Mouse (Mus musculus) heart, adult 11 months (tissue): ENCODE measurements at regions not wholly inside any gene's neighbourhood (a gene's known extent, or its start where the extent isn't known, plus 50 kb on each side); places are given as distances from the start of the nearest gene placed in this dataset.
"Not testable (repeated sequence)": the region's sequence is repeated elsewhere in the genome, so short reads cannot be mapped to it uniquely, and the experiment has no call there.

Experiments used
- DNase-seq: peaks from one replicate; pipeline ENCODE4 v3.0.0; 2022

DNA sequence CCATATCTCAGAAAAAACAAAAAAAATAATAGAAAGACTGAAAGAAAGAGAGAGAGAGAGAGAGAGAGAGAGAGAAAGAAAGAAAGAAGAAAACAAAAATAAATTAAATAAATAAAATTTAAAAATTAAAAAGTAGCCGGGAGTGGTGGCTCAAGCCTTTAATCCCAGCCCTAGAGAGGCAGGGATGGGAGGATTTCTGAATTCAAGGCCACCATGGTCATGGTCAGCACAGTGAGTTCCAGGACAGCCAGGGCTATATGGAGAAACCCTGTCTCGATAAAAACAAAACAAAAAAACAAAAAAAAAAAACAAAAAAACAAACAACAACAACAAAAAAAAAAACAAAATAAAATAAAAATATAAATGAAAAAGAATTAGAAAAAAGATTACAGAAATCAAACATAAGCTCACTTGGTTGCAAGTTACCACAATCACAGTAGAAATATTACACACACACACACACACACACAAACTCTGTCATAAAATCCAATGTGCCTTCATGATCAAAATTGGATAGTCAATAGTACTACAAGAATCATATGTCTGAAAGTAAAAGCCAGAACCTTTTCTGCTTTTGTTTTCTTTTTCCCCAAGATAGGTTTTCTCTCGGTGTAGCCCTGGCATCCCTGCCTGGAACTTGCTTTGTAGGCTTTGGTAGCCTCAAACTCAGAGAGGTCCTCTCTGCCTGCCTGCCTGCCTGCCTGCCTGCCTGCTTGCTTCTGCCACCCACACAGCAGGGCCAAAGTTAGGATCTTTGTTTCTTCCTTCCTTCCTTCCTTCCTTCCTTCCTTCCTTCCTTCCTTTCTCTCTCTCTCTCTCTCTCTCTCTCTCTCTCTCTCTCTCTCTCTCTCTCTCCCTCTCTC, 476.1 kb upstream of the Olfr161 start:
- DNase-seq: peak; percentile 95

DNA sequence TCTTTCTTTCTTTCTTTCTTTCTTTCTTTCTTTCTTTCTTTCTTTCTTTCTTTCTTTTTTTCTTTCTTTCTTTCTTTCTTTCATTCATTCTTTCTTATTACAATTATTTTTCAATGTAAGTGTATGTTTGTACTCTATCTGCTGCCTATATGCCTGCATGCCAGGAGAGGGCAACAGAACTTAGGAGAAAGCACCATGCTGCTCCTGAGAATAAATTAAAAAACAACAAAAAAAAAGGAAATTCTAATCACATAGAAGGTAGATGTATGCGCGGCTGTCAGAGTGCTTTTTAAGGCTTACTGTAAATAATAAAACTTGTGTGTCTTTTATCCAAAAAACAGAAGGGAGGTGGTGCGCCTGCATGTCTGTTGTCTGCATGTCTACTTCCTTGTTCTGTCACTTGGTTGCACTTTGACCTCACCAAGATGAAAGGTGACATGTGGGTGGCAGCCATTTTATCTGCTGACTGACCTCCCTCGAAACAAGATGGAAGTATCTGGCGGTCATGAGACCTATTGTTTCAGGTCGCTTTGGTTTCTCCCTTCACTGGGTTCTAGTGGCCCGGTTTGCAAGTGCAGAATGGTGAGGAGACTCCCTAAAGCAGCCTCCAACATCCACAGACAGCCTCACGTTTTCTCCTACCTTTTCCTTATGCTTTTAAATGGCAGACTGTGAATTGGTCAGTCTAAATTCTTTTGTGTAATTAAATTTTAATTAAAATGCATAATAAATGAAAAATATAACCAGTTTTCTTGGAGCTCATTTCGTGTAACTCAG, 475.3 kb upstream of the Olfr161 start:
- DNase-seq: peak; percentile 92

DNA sequence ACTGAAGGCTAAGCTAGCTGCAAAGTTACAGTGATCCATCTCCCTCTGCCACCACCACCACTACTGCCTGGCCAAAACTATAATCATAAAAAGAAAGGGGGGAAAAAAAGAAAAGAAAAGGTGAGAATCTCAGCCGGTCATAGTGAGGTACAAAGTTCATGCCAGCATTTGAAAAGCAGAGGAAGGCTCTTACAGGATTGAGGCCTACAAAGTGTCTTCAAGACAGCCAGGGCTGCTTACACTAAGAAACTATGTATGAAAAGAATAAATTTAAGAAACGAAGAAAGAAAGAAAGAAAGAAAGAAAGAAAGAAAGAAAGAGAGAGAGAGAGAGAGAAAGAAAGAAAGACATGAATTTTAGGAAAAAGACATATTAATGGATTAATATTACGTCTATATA, 474.7 kb upstream of the Olfr161 start:
- peak; percentile 96 for DNase-seq

DNA sequence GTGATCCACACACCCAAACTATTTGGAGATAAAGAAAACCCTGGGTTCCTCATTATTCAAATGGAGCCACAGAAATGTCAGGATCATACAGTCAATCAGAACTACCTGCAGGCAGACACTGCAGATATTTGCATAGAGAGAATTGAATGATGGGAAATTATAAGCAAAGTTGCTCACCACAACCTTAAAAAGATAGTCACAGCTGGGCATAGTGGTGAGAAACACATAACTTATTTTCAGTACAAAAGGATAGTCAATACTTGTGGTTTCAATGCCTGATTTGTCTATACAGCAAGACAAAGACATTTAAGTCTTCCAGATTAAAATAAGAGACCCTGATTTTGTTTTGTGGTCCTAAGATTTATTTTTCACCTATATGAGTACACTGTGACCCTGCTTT, 469.6 kb upstream of the Olfr161 start:
- not testable (repeated sequence) for DNase-seq

DNA sequence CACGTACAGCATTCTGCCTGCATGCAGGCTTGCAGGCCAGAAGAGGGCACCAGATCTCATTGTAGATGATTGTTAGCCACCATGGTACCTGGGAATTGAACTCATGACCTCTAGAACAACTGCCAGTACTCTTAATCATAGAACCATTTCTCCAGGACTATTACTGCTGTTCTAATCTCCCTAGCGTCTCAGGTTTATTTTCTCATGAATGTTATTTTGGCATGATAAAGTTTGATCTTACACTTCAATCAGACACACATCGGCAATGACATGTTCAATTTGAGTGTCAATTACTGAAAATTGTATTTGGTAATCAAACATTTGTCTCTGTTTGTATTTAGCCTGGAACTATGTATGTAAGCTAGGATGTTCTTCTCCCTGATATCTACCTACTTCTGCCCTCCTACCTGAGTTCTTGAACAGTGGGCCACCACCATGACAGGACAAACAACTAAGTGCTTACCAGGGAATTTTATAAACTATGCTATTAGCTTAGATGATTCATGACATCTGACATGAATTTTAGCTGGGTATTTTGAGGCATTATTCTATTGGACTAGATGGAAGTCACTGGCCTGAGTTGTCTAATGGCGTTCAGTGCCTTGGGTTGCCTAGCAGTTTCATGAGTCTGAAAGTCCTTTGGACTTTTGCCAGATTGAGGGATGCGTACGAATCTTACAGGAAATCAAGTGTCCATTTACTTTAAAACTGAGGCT, 468.5 kb upstream of the Olfr161 start:
- DNase-seq: not testable (repeated sequence)

DNA sequence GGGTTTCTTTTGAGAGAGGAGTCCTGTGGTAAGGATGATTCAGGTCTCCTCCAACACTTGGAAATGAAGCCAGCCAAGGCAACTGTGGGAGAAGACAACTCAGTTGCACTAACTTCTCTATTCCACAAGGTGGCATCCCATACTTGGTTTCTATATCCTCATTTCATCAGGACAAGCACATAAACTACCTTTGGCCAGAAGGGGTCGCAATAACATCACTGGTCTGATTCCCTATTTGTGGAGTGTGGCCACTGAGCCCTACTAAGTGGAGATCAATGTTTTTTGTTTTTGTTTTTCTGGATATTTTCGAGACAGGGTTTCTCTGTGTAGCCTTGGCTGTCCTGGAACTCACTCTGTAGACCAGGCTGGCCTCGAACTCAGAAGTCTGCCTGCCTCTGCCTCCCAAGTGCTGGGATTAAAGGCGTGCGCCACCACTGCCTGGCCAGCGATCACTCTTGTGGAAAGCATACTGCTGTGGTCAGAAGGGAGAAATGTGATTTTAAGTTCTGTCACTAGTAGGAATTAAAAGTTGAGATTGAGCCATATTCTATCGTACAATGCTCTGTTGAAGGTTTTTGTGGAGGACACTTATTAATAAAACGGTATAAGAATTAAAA, 467.9 kb upstream of the Olfr161 start:
- DNase-seq: peak; percentile 96

DNA sequence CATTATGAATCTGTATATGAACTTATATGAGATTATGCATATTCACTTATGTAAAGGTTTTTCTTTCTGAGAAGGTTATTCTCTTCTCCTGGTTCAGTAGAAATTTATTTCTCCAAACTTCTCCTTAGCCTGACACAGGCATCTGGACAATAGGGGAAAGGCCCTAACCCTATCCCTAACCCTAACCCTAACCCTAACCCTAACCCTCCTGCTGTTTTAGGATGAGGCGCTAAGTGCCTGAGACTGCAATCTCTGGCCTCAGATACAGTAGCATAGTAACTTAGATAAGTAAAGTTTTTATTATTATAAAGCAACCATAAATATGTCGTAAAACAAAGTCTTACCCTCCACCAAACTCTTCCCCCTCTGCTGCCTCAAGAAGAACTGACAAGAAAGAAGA, 463.5 kb upstream of the Olfr161 start:
- DNase-seq: not testable (repeated sequence)
